Mouse (Mus musculus): ENCODE data around the gene Cobl. TPM values are rescaled to one million over a fixed set of nuclear protein-coding genes. Genes with fewer than 3 reads are reported as not detected.

The Cobl gene
- polyA plus RNA-seq, 1 experiment from 2014 or later, result 8.2 TPM

DNA sequence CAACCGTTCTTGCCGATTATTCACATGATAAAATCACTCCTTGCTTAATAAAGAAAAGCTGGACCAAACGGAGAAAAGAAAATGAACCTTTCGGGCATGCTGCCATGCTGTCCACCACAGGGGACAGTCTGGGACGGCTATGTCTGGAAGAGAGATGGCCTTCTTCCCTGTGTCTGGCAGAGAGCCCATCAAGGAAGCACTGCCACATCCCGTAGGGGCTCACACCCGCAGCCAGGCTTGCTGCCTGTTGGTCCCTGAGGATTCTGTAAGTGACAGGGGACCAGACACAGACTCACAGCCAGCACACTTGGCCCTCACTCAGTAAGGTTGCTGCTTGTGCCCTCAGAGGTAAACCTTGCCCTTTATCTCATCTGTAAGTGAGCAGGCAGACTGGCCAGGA, 235.3 kb downstream of the Cobl start:
- no peak overlapping the region for H3K27ac ChIP-seq (ENCODE audit: low read depth, low read length)
- 79% methylated on average over 7 of the region's 7 CpGs for WGBS

DNA sequence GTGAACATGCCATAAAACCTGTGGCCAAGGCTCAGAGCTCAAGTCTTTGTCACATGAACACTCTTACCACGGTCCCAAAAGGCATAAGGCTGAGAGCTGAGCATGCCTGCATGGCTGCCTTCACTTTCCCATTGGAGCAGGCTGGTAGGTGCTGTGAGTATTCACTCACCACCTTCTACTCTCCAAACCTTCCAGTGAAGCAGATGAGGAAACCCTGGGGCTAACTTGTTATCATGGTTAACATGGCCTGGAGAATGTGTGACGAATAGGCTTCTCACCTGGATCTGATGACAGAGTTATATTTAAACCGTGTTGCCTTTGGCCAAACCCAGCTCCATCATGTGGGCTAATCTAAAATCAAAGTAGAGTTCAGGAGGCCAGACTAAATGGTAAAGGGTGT, 237.4 kb downstream of the Cobl start:
- Histone ChIP-seq H3K36me3 (ENCODE audit: control insufficient read depth, insufficient read depth, low read length) (no peaks in the 10 kb centered on the region), H3K27ac (ENCODE audit: low read depth, low read length) (no peak overlapping the region), H3K27me3 (replicated peaks; ENCODE audit: control insufficient read depth, insufficient read depth, low read length) (no peaks in the 10 kb centered on the region), H3K9me3 (ENCODE audit: control insufficient read depth, low read length) (no peaks in the 10 kb centered on the region), H3K4me1 (replicated peaks; ENCODE audit: control insufficient read depth, insufficient read depth, low read length) (no peaks in the 10 kb centered on the region), H3K4me3 (ENCODE audit: low read depth, low read length) (no peak overlapping the region), H3K4me2 (no peak overlapping the region), H3K9ac (ENCODE audit: low read depth, low read length) (no peak overlapping the region)
- WGBS, result 70% methylated on average over 3 of the region's 3 CpGs
- no peak for ATAC-seq (replicated peaks; ENCODE audit: low FRiP score)
- no peak for DNase-seq (ENCODE audit: low spot score)

More for the DNA sequence above, 235.3 kb downstream of the Cobl start:
- DNase-seq (ENCODE audit: low spot score), result no peak
- Histone ChIP-seq H3K36me3 (ENCODE audit: control insufficient read depth, insufficient read depth, low read length) (no peaks in the 10 kb centered on the region), H3K4me2 (no peak overlapping the region), H3K27me3 (replicated peaks; ENCODE audit: control insufficient read depth, insufficient read depth, low read length) (no peaks in the 10 kb centered on the region), H3K4me1 (replicated peaks; ENCODE audit: control insufficient read depth, insufficient read depth, low read length) (no peaks in the 10 kb centered on the region), H3K9me3 (ENCODE audit: control insufficient read depth, low read length) (no peaks in the 10 kb centered on the region), H3K4me3 (ENCODE audit: low read depth, low read length) (no peak overlapping the region), H3K9ac (ENCODE audit: low read depth, low read length) (no peak overlapping the region)
- no peak for ATAC-seq (replicated peaks; ENCODE audit: low FRiP score)

DNA sequence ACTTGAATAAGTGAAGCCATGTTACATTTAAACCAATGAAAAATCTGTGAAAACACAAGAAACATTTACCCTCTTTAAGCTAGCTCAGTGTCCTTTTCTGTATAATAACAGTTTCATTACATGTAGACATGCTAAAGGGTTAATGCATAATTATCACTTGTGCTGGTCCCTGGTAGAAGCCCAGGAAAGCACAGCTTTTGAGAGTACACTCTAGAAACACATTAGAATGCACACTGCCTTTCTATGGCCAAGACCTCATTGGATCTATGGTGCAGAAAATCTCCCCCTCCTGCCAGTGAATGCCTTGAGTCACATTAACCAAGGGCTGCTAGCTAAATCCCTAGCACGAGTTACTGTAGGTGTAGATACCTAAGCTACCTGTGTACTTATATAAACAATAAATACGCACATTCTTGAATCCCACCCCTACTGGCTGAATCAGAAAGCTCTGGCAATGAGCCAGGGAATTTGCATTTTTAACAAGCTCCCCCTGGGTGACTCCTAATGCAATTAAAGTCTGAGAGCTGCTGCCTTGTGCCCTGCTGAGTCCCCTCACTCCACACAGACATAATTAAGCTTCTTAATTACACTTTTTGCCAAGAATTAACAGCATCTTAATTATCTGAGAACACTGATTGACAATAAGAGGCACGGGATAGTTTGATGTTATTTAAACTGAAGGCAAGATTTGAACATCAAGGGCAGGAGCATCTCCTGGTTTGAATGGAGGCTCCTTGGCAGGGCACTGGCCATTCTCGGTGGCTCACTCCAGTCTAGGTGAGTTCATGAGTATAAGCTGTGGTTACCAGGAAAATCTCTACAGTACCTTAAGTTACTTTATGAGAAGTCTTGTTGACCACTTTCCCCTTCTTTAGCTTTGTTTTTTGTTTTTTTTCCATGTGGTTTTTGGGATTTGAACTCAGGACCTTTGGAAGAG, 244.9 kb downstream of the Cobl start:
- DNase-seq (ENCODE audit: low spot score) (no peak), ATAC-seq (replicated peaks; ENCODE audit: low FRiP score) (no peak)
- Histone ChIP-seq H3K4me1 (replicated peaks; ENCODE audit: control insufficient read depth, insufficient read depth, low read length) (no peaks in the 10 kb centered on the region), H3K4me3 (ENCODE audit: low read depth, low read length) (no peak overlapping the region), H3K27me3 (replicated peaks; ENCODE audit: control insufficient read depth, insufficient read depth, low read length) (no peaks in the 10 kb centered on the region; the same call in 1 of the 2 replicates), H3K9me3 (ENCODE audit: control insufficient read depth, low read length) (no peaks in the 10 kb centered on the region), H3K36me3 (ENCODE audit: control insufficient read depth, insufficient read depth, low read length) (no peaks in the 10 kb centered on the region), H3K4me2 (no peak overlapping the region), H3K27ac (ENCODE audit: low read depth, low read length) (no peak overlapping the region), H3K9ac (ENCODE audit: low read depth, low read length) (no peak overlapping the region)
- WGBS, result 57% methylated on average over 4 of the region's 4 CpGs

DNA sequence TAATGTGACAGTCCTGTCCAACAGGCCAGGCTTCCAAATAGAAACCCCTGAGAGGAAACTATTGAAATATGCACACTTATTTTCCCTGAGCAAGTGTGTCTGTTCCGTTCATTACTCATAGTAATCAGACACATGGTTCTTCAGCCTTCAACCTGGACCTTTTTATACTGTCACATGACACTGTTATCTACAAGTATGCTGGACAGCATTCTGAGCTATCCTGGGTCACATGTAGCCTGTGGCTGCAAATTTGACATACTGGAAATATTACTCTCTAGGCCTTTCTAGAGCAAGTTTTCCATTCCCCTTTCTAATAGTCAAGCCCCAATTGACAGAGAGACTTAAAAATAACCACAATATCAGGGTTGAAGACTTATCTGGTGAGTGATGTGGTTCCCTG, 247.9 kb downstream of the Cobl start:
- ATAC-seq (replicated peaks; ENCODE audit: low FRiP score) (no peak), DNase-seq (ENCODE audit: low spot score) (no peak)
- H3K9ac ChIP-seq (ENCODE audit: low read depth, low read length), result no peak overlapping the region
- WGBS, result 81% methylated on average over 1 of the region's 1 CpGs
- no peak overlapping the region for H3K4me2 ChIP-seq
- H3K36me3 ChIP-seq (ENCODE audit: control insufficient read depth, insufficient read depth, low read length), result no peaks in the 10 kb centered on the region
- no peak overlapping the region for H3K27ac ChIP-seq (ENCODE audit: low read depth, low read length)
- no peak overlapping the region for H3K4me3 ChIP-seq (ENCODE audit: low read depth, low read length)
- H3K9me3 ChIP-seq (ENCODE audit: control insufficient read depth, low read length), result no peaks in the 10 kb centered on the region
- H3K27me3 ChIP-seq (replicated peaks; ENCODE audit: control insufficient read depth, insufficient read depth, low read length), result no peaks in the 10 kb centered on the region; the same call in 1 of the 2 replicates
- H3K4me1 ChIP-seq (replicated peaks; ENCODE audit: control insufficient read depth, insufficient read depth, low read length), result no peaks in the 10 kb centered on the region

DNA sequence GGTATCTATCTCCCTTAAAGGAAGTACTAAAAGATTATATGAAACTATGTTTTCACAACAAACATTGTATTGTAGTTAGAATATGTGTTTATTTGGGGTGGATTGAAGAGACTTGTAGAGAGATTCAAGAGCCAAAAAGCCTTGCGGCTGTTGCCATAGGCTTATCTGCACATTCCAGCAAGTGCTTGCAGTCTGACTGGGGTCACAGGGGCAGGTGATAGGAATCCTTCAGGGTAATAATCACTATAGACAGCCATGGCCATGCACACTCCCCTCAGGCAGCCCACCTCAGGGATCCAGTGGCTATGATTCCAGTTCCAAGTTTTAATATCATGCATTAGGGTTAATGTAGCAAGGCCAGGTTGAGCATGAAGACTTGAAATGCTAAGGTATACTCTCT, 249.2 kb downstream of the Cobl start:
- Histone ChIP-seq H3K4me1 (replicated peaks; ENCODE audit: control insufficient read depth, insufficient read depth, low read length) (no peaks in the 10 kb centered on the region), H3K36me3 (ENCODE audit: control insufficient read depth, insufficient read depth, low read length) (no peaks in the 10 kb centered on the region), H3K4me3 (ENCODE audit: low read depth, low read length) (no peak overlapping the region), H3K27me3 (replicated peaks; ENCODE audit: control insufficient read depth, insufficient read depth, low read length) (no peaks in the 10 kb centered on the region; the same call in 1 of the 2 replicates), H3K27ac (ENCODE audit: low read depth, low read length) (no peak overlapping the region), H3K9ac (ENCODE audit: low read depth, low read length) (no peak overlapping the region), H3K4me2 (no peak overlapping the region), H3K9me3 (ENCODE audit: control insufficient read depth, low read length) (no peaks in the 10 kb centered on the region)
- DNase-seq (ENCODE audit: low spot score) (no peak), ATAC-seq (replicated peaks; ENCODE audit: low FRiP score) (peak; percentile 92)
- 39% methylated on average over 1 of the region's 1 CpGs for whole genome bisulfite sequencing

DNA sequence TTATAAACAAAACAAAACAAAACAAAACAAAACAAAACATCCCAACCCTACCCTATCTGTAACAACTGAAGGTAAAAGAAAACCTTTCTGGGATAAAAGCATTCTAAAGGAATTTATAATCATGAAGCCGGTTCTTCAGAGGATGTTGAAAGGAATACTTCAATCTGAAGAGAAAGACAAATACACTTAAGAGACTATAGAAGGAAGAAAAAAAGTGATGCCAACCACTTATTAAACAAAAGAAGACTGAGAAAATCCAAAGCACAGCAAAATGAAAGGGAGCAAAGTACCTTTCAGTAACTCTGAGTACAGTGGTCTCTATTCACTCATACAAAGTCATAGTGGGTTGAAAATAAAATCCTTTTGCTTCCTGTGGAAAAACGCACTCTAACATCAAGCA, 256.2 kb downstream of the Cobl start:
- no peak overlapping the region for H3K4me3 ChIP-seq (ENCODE audit: low read depth, low read length)
- no peaks in the 10 kb centered on the region for H3K36me3 ChIP-seq (ENCODE audit: control insufficient read depth, insufficient read depth, low read length)
- H3K9ac ChIP-seq (ENCODE audit: low read depth, low read length), result no peak overlapping the region
- H3K9me3 ChIP-seq (ENCODE audit: control insufficient read depth, low read length), result no peaks in the 10 kb centered on the region
- H3K4me1 ChIP-seq (replicated peaks; ENCODE audit: control insufficient read depth, insufficient read depth, low read length), result peaks cover 7% of the 10 kb centered on the region
- ATAC-seq (replicated peaks; ENCODE audit: low FRiP score) (no peak), DNase-seq (ENCODE audit: low spot score) (no peak)
- no peaks in the 10 kb centered on the region for H3K27me3 ChIP-seq (replicated peaks; ENCODE audit: control insufficient read depth, insufficient read depth, low read length)
- no peak overlapping the region for H3K4me2 ChIP-seq
- H3K27ac ChIP-seq (ENCODE audit: low read depth, low read length), result no peak overlapping the region
- WGBS, result 82% methylated on average over 2 of the region's 2 CpGs

DNA sequence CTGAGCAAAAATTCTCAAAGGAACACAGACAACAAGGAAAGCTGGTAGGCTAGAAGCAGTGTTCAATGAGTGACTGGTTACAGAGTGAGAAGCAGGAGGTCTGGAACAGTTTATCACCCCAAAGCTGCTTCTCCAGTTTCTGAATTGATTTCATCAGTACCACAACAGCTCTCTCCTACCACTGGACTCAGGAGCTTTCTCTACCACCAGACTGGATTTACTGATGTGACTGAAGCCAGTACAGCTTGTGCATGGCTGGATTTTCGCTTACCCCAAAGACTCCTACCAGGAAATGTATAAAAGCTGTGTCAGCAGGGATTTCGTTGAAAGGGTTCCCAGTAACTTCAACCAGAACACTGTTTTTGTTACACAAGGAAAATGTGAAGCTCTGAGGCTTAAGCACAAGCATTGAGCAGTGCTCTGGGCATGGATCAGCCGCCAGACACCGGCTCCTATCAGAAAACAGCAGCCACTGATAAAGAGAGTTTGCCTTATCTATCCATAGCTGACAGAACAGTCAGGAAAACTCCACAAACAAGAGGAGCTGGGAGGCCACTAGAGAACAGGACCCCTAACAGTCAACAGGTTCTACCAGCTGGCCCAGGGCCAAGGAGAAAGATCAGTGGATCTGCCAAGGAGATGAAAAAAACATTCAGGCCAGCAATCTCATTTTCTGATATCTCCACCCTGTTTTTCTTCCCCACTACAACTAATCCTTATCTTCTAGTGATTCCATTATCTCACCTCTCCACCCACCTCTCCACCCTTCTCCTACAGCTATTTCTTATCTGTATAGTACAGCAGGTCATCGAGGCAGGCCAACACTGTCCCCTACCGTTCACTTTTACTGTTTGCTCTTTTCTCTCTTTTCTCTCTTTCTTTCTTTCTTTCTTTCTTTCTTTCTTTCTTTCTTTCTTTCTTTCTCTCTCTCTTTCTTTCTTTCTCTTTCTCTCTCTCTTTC, 259.3 kb downstream of the Cobl start:
- peak; percentile 48 for DNase-seq (ENCODE audit: low spot score)
- peak overlapping the region; percentile 17; the same call in 1 of the 2 replicates for H3K27ac ChIP-seq (ENCODE audit: low read depth, low read length)

DNA sequence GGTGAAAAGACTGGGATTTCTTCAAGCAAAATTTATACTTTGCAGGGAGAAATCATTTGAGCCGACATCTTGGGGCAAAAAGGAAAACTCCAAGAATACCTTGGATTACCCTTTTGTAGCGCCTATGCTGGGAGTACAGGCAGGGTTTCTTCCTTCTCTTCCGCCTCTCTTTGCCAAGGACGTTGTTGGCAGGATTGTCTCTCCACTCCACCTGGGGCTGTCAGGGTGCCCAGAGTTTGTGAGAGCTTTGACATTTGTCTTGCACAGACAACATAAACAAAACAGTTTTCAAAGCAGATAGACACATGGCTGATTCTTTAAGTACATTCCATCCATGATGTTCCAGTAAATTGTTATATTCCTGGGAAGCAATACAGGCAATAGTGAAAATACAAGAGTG, 265.3 kb downstream of the Cobl start:
- H3K36me3 ChIP-seq (ENCODE audit: control insufficient read depth, insufficient read depth, low read length), result no peaks in the 10 kb centered on the region
- H3K9me3 ChIP-seq (ENCODE audit: control insufficient read depth, low read length), result no peaks in the 10 kb centered on the region
- WGBS, result 82% methylated on average over 4 of the region's 4 CpGs
- no peaks in the 10 kb centered on the region for H3K4me1 ChIP-seq (replicated peaks; ENCODE audit: control insufficient read depth, insufficient read depth, low read length)
- H3K4me3 ChIP-seq (ENCODE audit: low read depth, low read length), result no peak overlapping the region
- no peaks in the 10 kb centered on the region; the same call in 1 of the 2 replicates for H3K27me3 ChIP-seq (replicated peaks; ENCODE audit: control insufficient read depth, insufficient read depth, low read length)
- no peak for DNase-seq (ENCODE audit: low spot score)
- no peak overlapping the region for H3K4me2 ChIP-seq
- H3K9ac ChIP-seq (ENCODE audit: low read depth, low read length), result no peak overlapping the region
- H3K27ac ChIP-seq (ENCODE audit: low read depth, low read length), result no peak overlapping the region
- ATAC-seq (replicated peaks; ENCODE audit: low FRiP score), result no peak

More for the DNA sequence above, 259.3 kb downstream of the Cobl start:
- Histone ChIP-seq H3K4me1 (replicated peaks; ENCODE audit: control insufficient read depth, insufficient read depth, low read length) (peaks cover 7% of the 10 kb centered on the region), H3K27me3 (replicated peaks; ENCODE audit: control insufficient read depth, insufficient read depth, low read length) (no peaks in the 10 kb centered on the region), H3K9ac (ENCODE audit: low read depth, low read length) (no peak overlapping the region), H3K36me3 (ENCODE audit: control insufficient read depth, insufficient read depth, low read length) (no peaks in the 10 kb centered on the region), H3K4me2 (peak overlapping the region; percentile 26), H3K4me3 (ENCODE audit: low read depth, low read length) (no peak overlapping the region), H3K9me3 (ENCODE audit: control insufficient read depth, low read length) (no peaks in the 10 kb centered on the region)
- 13% methylated on average over 6 of the region's 6 CpGs for WGBS
- ATAC-seq (replicated peaks; ENCODE audit: low FRiP score), result peak; percentile 93
